Mouse (Mus musculus) ES-Bruce4 (cell line): Measurements from ENCODE around the gene Kalrn.

Experiments used
- CTCF ChIP-seq: IDR thresholded peaks from one replicate; pipeline ENCODE4 v1.8.1; 2011; ENCODE audit warnings: low read depth, low read length
- EP300 ChIP-seq: IDR thresholded peaks from 2 replicates; pipeline ENCODE4 v1.6.1; 2011; ENCODE audit warnings: low read depth, low read length; ENCODE audit not compliant: insufficient read depth

DNA sequence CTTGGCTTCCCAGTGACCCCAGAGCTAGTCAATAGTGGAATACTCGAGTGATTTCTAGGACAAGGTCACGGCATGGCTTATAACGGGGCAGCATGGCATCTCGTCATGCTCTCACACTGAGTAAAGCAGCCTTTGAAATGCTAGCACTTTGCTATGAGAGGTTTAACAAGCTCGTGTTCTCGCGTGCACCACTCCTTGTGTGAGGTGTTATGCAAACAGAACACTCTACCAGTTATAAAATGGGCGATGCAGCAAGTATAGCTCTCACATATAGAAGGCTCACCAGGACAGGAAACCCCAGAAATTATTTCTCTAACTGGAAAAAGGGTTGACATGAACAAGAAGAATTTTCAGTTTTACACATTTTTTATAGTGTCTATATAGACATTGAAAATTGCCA, 431.7 kb downstream of the Kalrn start:
- TF ChIP-seq CTCF (no peak), EP300 (no peak)
